Mouse (Mus musculus): ENCODE results near the gene Stk25.

GRCm38 (mm10) chr1:93635580-93636192 is 22.8 kb downstream of the Stk25 start:
- TF ChIP-seq CTCF (IDR thresholded peaks at IDR 0.05; ENCODE audit: borderline replicate concordance, insufficient read depth, low read depth, low read length), result no peak
- peak; percentile 60 for TF ChIP-seq POLR2A (IDR thresholded peaks at IDR 0.05; ENCODE audit: borderline replicate concordance, insufficient read depth, low read length)

All from cerebellum, adult 2 months (tissue).